Mouse (Mus musculus) myocyte (in vitro differentiated cells): ENCODE results near the gene Synpr. TPM values are rescaled to one million over a fixed set of nuclear protein-coding genes. Genes with fewer than 3 reads are reported as not detected.
"Not testable (repeated sequence)": the region's sequence is repeated elsewhere in the genome, so short reads cannot be mapped to it uniquely, and the experiment has no call there.

Experiments used
- H3K27me3 ChIP-seq: one replicate; pipeline ENCODE4 v1.6.1; 2011; ENCODE audit not compliant: control insufficient read depth, insufficient read depth, insufficient read length
- H3K36me3 ChIP-seq: one replicate; pipeline ENCODE4 v1.6.1; 2011; ENCODE audit not compliant: control insufficient read depth, insufficient read depth
- H3K4me2 ChIP-seq: one replicate; pipeline ENCODE4 v1.6.1; 2011; ENCODE audit warnings: low read depth, control low read depth
- H3K4me3 ChIP-seq: one replicate; pipeline ENCODE4 v1.5.1; 2011; ENCODE audit warnings: mild to moderate bottlenecking, control low read depth, moderate library complexity
- H3K79me2 ChIP-seq: one replicate; pipeline ENCODE4 v1.6.1; 2011; ENCODE audit not compliant: control insufficient read depth, insufficient read depth
- H3ac ChIP-seq: one replicate; pipeline ENCODE4 v1.6.1; 2011; ENCODE audit not compliant: control insufficient read depth, insufficient read length
- CEBPB ChIP-seq: IDR thresholded peaks from 2 replicates; pipeline ENCODE4 v1.6.1; 2011; ENCODE audit warnings: mild to moderate bottlenecking, moderate library complexity; ENCODE audit not compliant: poor library complexity, insufficient read depth, severe bottlenecking
- E2F4 ChIP-seq: IDR thresholded peaks from one replicate; pipeline ENCODE4 v1.6.1; 2011; ENCODE audit warnings: mild to moderate bottlenecking, control low read depth, moderate library complexity; ENCODE audit not compliant: insufficient read depth
- MAX ChIP-seq: IDR thresholded peaks from one replicate; pipeline ENCODE4 v1.6.1; 2011; ENCODE audit warnings: low read depth, mild to moderate bottlenecking, control low read depth
- MYOD1 ChIP-seq, 3 experiments: IDR thresholded peaks; one replicate each; pipeline ENCODE4 v1.6.1; 2011; ENCODE audit warnings: control low read depth in 2 of 3, low read depth in 2 of 3, mild to moderate bottlenecking in 2 of 3, moderate library complexity in 1 of 3; ENCODE audit not compliant: insufficient read length in 2 of 3, control insufficient read depth in 1 of 3
- MYOG ChIP-seq, 3 experiments: IDR thresholded peaks; one replicate each; pipeline ENCODE4 v1.6.1; 2011; ENCODE audit warnings: control low read depth in 2 of 3, low read depth in 2 of 3, mild to moderate bottlenecking in 2 of 3; ENCODE audit not compliant: insufficient read length in 2 of 3, control insufficient read depth in 1 of 3, insufficient read depth in 1 of 3
- POLR2A ChIP-seq: IDR thresholded peaks from one replicate; pipeline ENCODE4 v1.6.1; 2011; ENCODE audit warnings: low read depth, mild to moderate bottlenecking, control low read depth, moderate library complexity; ENCODE audit not compliant: insufficient read length
- POLR2AphosphoS2 ChIP-seq: IDR thresholded peaks from one replicate; pipeline ENCODE4 v1.6.1; 2011; ENCODE audit warnings: low read depth, control low read depth; ENCODE audit not compliant: insufficient read length
- REST ChIP-seq: IDR thresholded peaks from one replicate; pipeline ENCODE4 v1.6.1; 2011; ENCODE audit warnings: mild to moderate bottlenecking, control low read depth, moderate library complexity; ENCODE audit not compliant: insufficient read depth, insufficient read length
- SRF ChIP-seq: IDR thresholded peaks from one replicate; pipeline ENCODE4 v1.6.1; 2011; ENCODE audit warnings: low read depth; ENCODE audit not compliant: control insufficient read depth, insufficient read length
- TCF12 ChIP-seq: IDR thresholded peaks from one replicate; pipeline ENCODE4 v1.6.1; 2011; ENCODE audit warnings: mild to moderate bottlenecking, control low read depth; ENCODE audit not compliant: poor library complexity, insufficient read depth, severe bottlenecking
- TCF3 ChIP-seq: IDR thresholded peaks from one replicate; pipeline ENCODE4 v1.6.1; 2011; ENCODE audit warnings: low read depth, control low read depth; ENCODE audit not compliant: insufficient read length
- USF1 ChIP-seq: IDR thresholded peaks from one replicate; pipeline ENCODE4 v1.6.1; 2011; ENCODE audit warnings: low read depth, mild to moderate bottlenecking, control low read depth, moderate library complexity
- polyA plus RNA-seq: library from polyadenylated mRNA; unstranded; fragments of >200 nt; fragmentation: generic; extraction: Trizol; gene quantifications from one replicate; pipeline ENCODE4 v1.2.1, GENCODE M21; 2012; ENCODE audit warnings: missing spikeins

Synpr gene
- polyA plus RNA-seq = 0.07 TPM

GRCm38 (mm10) chr14:13284091-13284844, at the start of gene Synpr:
Gene Synpr, plus strand, starts transcription at chr14:13284780.
- H3K79me2 ChIP-seq = no peaks in the 10 kb centered on the region
- no peaks in the 10 kb centered on the region for H3K36me3 ChIP-seq
- no peak within 1 kb of the TSS for H3ac ChIP-seq
- no peak within 1 kb of the TSS for H3K4me2 ChIP-seq
- H3K27me3 ChIP-seq = no peaks in the 10 kb centered on the region
- TF ChIP-seq MYOD1 (IDR thresholded peaks at IDR 0.05; ENCODE audit: control insufficient read depth in 1 of 3, insufficient read length in 2 of 3, low read depth in 2 of 3) (no peak), POLR2AphosphoS2 (no peak), POLR2A (no peak), MAX (no peak), E2F4 (no peak), TCF12 (no peak), TCF3 (no peak), SRF (no peak), MYOG (IDR thresholded peaks at IDR 0.05; ENCODE audit: control insufficient read depth in 1 of 3, insufficient read depth in 1 of 3, insufficient read length in 2 of 3, low read depth in 2 of 3) (no peak)
- no peak within 1 kb of the TSS for H3K4me3 ChIP-seq

GRCm38 (mm10) chr14:13236929-13237328, 47.7 kb upstream of the Synpr start:
- H3K4me3 ChIP-seq = no peak overlapping the region

DNA sequence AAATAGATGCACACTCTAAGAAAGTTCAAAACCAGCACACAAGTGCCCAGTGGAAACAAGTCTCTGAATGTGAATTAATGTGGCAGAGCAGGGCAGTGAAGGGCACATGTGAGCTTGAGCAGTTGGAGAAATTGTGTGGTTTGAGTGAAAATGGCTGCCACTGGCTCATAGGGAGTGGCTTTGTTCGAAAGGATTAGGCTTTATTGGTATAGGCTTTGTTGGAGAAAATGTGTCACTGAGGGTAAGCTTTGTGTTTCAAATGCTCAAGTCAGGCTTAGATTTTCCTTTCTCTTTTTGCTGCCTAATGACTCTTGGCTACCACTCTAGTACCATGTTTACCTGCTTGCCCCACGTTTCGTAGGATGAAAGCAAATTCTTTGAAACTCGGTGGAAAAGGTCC, 37.1 kb upstream of the Synpr start:
- no peaks in the 10 kb centered on the region for H3K79me2 ChIP-seq
- H3K27me3 ChIP-seq = no peaks in the 10 kb centered on the region
- TF ChIP-seq MAX (no peak), USF1 (no peak), POLR2AphosphoS2 (no peak), POLR2A (no peak), E2F4 (no peak), MYOD1 (IDR thresholded peaks at IDR 0.05; ENCODE audit: control insufficient read depth in 1 of 3, insufficient read length in 2 of 3, low read depth in 2 of 3) (no peak), TCF12 (no peak), MYOG (IDR thresholded peaks at IDR 0.05; ENCODE audit: control insufficient read depth in 1 of 3, insufficient read depth in 1 of 3, insufficient read length in 2 of 3, low read depth in 2 of 3) (no peak), REST (no peak), CEBPB (no peak)
- no peak overlapping the region for H3K4me3 ChIP-seq
- H3K36me3 ChIP-seq = no peaks in the 10 kb centered on the region
- H3K4me2 ChIP-seq = no peak overlapping the region
- no peak overlapping the region for H3ac ChIP-seq

More at GRCm38 (mm10) chr14:13236929-13237328, 47.7 kb upstream of the Synpr start:
- H3ac ChIP-seq = no peak overlapping the region
- TF ChIP-seq TCF12 (no peak), CEBPB (no peak), MYOG (IDR thresholded peaks at IDR 0.05; ENCODE audit: control insufficient read depth in 1 of 3, insufficient read depth in 1 of 3, insufficient read length in 2 of 3, low read depth in 2 of 3) (no peak), TCF3 (no peak), MAX (no peak), MYOD1 (IDR thresholded peaks at IDR 0.05; ENCODE audit: control insufficient read depth in 1 of 3, insufficient read length in 2 of 3, low read depth in 2 of 3) (no peak)
- H3K36me3 ChIP-seq = no peaks in the 10 kb centered on the region
- no peak overlapping the region for H3K4me2 ChIP-seq
- no peaks in the 10 kb centered on the region for H3K79me2 ChIP-seq
- no peaks in the 10 kb centered on the region for H3K27me3 ChIP-seq

DNA sequence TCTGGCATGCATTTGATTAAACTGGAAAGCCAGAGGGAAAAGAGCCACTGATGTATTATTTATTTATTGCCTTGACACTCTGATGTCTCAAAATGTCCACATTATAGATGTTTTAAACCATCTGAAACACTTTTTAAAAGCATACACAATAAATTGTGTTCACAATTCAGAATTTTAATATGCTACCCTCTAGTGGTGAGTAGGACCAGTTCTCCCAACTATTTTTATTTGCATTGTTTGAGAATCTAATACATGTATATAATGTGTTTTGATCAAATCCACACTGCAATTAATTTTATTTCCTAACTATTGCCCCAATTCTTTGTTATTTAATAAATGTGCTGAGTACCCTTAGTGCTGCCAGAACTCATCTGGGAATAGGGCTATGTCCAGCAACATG, 35.2 kb upstream of the Synpr start:
- H3K27me3 ChIP-seq = no peaks in the 10 kb centered on the region
- no peak overlapping the region for H3K4me2 ChIP-seq
- H3K4me3 ChIP-seq = no peak overlapping the region
- H3K79me2 ChIP-seq = no peaks in the 10 kb centered on the region
- H3K36me3 ChIP-seq = no peaks in the 10 kb centered on the region
- TF ChIP-seq TCF3 (no peak), MYOG (IDR thresholded peaks at IDR 0.05; ENCODE audit: control insufficient read depth in 1 of 3, insufficient read depth in 1 of 3, insufficient read length in 2 of 3, low read depth in 2 of 3) (no peak), USF1 (no peak), POLR2AphosphoS2 (no peak), E2F4 (no peak)
- no peak overlapping the region for H3ac ChIP-seq

DNA sequence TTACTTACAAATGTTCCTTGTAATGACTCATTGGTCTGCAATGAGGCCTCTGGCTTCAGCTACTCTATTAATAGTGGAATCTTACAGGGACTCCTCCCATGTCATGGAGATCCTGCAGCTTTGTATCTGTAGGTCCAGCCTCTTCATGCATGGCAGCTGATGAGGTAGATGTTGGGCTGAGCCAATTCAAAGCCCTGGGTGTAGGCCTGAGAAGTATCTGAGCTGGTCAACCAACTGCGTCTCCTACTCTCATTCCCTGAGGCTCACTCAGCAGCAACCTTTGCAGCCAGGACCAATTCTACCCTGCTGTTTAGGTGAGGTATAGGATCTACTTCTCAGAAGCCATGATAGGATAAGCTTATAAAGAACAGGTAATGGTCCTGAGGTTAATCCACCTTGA, 32.0 kb upstream of the Synpr start:
- Histone ChIP-seq H3K27me3 (no peaks in the 10 kb centered on the region), H3K4me2 (no peak overlapping the region), H3K79me2 (no peaks in the 10 kb centered on the region), H3K4me3 (no peak overlapping the region), H3K36me3 (no peaks in the 10 kb centered on the region), H3ac (no peak overlapping the region)
- TF ChIP-seq MAX = no peak

DNA sequence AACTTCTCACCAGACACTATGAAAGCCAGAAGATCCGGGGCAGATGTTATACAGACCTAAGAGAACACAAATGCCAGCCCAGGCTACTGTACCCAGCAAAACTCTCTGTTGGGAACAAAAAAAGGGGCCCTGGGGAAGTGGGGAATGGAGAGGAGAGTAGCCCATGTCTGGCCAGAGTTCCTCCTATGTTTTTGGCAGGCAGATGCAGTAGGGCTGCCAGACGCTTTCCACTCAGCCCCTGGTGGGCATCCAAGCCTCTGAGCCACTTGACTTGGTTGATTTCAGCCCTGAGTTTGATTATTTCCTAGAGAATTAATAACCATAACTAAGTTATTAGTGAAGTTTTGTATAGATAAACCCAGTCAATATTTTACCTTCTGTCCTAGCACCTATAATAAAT, 29.8 kb upstream of the Synpr start:
- H3K36me3 ChIP-seq = not testable (repeated sequence)

More for the DNA sequence above, 29.8 kb upstream of the Synpr start:
- H3K4me3 ChIP-seq, H3K4me2 ChIP-seq, H3K27me3 ChIP-seq, H3K79me2 ChIP-seq, H3ac ChIP-seq: not testable (repeated sequence)
